Mouse (Mus musculus): ENCODE measurements around the gene Slc30a2. TPM values are rescaled to one million over a fixed set of nuclear protein-coding genes. Genes with fewer than 3 reads are reported as not detected.
"Not testable (repeated sequence)": the region's sequence is repeated elsewhere in the genome, so short reads cannot be mapped to it uniquely, and the experiment has no call there.

Gene Slc30a2
- polyA plus RNA-seq, 1 experiment from 2014 or later = 0.05 TPM

GRCm38 (mm10) chr4:134374306-134374705 lies 31.3 kb downstream of the Slc30a2 start:
- Histone ChIP-seq H3K4me1 (ENCODE audit: control insufficient read depth, insufficient read depth, low read length) (peaks cover 6% of the 10 kb centered on the region), H3K36me3 (ENCODE audit: control insufficient read depth, insufficient read depth, low read length) (no peaks in the 10 kb centered on the region), H3K27me3 (replicated peaks; ENCODE audit: control insufficient read depth, insufficient read depth, low read length) (peaks cover 29% of the 10 kb centered on the region), H3K27ac (ENCODE audit: low read depth, low read length) (no peak overlapping the region), H3K4me2 (ENCODE audit: low read length) (no peak overlapping the region), H3K9me3 (replicated peaks; ENCODE audit: control insufficient read depth, low read length) (no peaks in the 10 kb centered on the region), H3K4me3 (ENCODE audit: low read depth, low read length) (no peak overlapping the region), H3K9ac (ENCODE audit: low read length) (no peak overlapping the region)
- 73% methylated on average over 1 of the region's 1 CpGs for WGBS
- DNase-seq (ENCODE audit: low spot score) (no peak), ATAC-seq (no peak)

GRCm38 (mm10) chr4:134378089-134378615 lies 35.2 kb downstream of the Slc30a2 start:
- ATAC-seq = no peak
- Histone ChIP-seq H3K9me3 (replicated peaks; ENCODE audit: control insufficient read depth, low read length) (no peaks in the 10 kb centered on the region), H3K36me3 (ENCODE audit: control insufficient read depth, insufficient read depth, low read length) (no peaks in the 10 kb centered on the region), H3K4me3 (ENCODE audit: low read depth, low read length) (no peak overlapping the region), H3K27me3 (replicated peaks; ENCODE audit: control insufficient read depth, insufficient read depth, low read length) (no peaks in the 10 kb centered on the region), H3K9ac (ENCODE audit: low read length) (no peak overlapping the region), H3K4me2 (ENCODE audit: low read length) (no peak overlapping the region), H3K4me1 (ENCODE audit: control insufficient read depth, insufficient read depth, low read length) (no peaks in the 10 kb centered on the region), H3K27ac (ENCODE audit: low read depth, low read length) (no peak overlapping the region)
- WGBS = 28% methylated on average over 10 of the region's 10 CpGs
- DNase-seq (ENCODE audit: low spot score) = no peak

- Histone ChIP-seq H3K4me2 (ENCODE audit: low read length) (no peak overlapping the region), H3K4me1 (ENCODE audit: control insufficient read depth, insufficient read depth, low read length) (no peaks in the 10 kb centered on the region), H3K4me3 (ENCODE audit: low read depth, low read length) (no peak overlapping the region), H3K27me3 (replicated peaks; ENCODE audit: control insufficient read depth, insufficient read depth, low read length) (no peaks in the 10 kb centered on the region), H3K27ac (ENCODE audit: low read depth, low read length) (no peak overlapping the region), H3K9me3 (replicated peaks; ENCODE audit: control insufficient read depth, low read length) (no peaks in the 10 kb centered on the region), H3K9ac (ENCODE audit: low read length) (no peak overlapping the region), H3K36me3 (ENCODE audit: control insufficient read depth, insufficient read depth, low read length) (no peaks in the 10 kb centered on the region)
- no peak for ATAC-seq
- DNase-seq (ENCODE audit: low spot score) = no peak
- 84% methylated on average over 8 of the region's 8 CpGs for whole genome bisulfite sequencing
These were observed 36.5 kb downstream of the Slc30a2 start for GRCm38 (mm10) chr4:134379510-134379909.

- H3K9ac ChIP-seq (ENCODE audit: low read length); H3K4me3 ChIP-seq (ENCODE audit: low read depth, low read length); DNase-seq (ENCODE audit: low spot score); H3K4me1 ChIP-seq (ENCODE audit: control insufficient read depth, insufficient read depth, low read length); ATAC-seq; H3K27ac ChIP-seq (ENCODE audit: low read depth, low read length); H3K27me3 ChIP-seq (replicated peaks; ENCODE audit: control insufficient read depth, insufficient read depth, low read length); H3K4me2 ChIP-seq (ENCODE audit: low read length); H3K36me3 ChIP-seq (ENCODE audit: control insufficient read depth, insufficient read depth, low read length); H3K9me3 ChIP-seq (replicated peaks; ENCODE audit: control insufficient read depth, low read length): not testable (repeated sequence)
- WGBS = 88% methylated on average over 2 of the region's 6 CpGs
These were observed 40.8 kb downstream of the Slc30a2 start, which contains the start of gene Extl1 for GRCm38 (mm10) chr4:134383750-134384149. Gene Extl1, minus strand, starts transcription at chr4:134383850.

- ATAC-seq (no peak), DNase-seq (ENCODE audit: low spot score) (no peak)
- Histone ChIP-seq H3K4me1 (ENCODE audit: control insufficient read depth, insufficient read depth, low read length) (no peaks in the 10 kb centered on the region), H3K9me3 (replicated peaks; ENCODE audit: control insufficient read depth, low read length) (no peaks in the 10 kb centered on the region), H3K27me3 (replicated peaks; ENCODE audit: control insufficient read depth, insufficient read depth, low read length) (no peaks in the 10 kb centered on the region), H3K27ac (ENCODE audit: low read depth, low read length) (no peak overlapping the region), H3K9ac (ENCODE audit: low read length) (no peak overlapping the region), H3K4me2 (ENCODE audit: low read length) (no peak overlapping the region), H3K4me3 (ENCODE audit: low read depth, low read length) (no peak overlapping the region), H3K36me3 (ENCODE audit: control insufficient read depth, insufficient read depth, low read length) (no peaks in the 10 kb centered on the region)
- 79% methylated on average over 6 of the region's 6 CpGs for WGBS
These were observed 44.3 kb downstream of the Slc30a2 start for GRCm38 (mm10) chr4:134387268-134387667.

GRCm38 (mm10) chr4:134388397-134388796 lies 45.4 kb downstream of the Slc30a2 start:
- 13% methylated on average over 5 of the region's 5 CpGs for WGBS
- no peak for ATAC-seq

GRCm38 (mm10) chr4:134391636-134392035 lies 48.7 kb downstream of the Slc30a2 start:
- Histone ChIP-seq H3K9me3 (replicated peaks; ENCODE audit: control insufficient read depth, low read length) (no peaks in the 10 kb centered on the region), H3K27ac (ENCODE audit: low read depth, low read length) (no peak overlapping the region), H3K27me3 (replicated peaks; ENCODE audit: control insufficient read depth, insufficient read depth, low read length) (no peaks in the 10 kb centered on the region), H3K4me2 (ENCODE audit: low read length) (no peak overlapping the region), H3K4me3 (ENCODE audit: low read depth, low read length) (no peak overlapping the region), H3K4me1 (ENCODE audit: control insufficient read depth, insufficient read depth, low read length) (no peaks in the 10 kb centered on the region), H3K36me3 (ENCODE audit: control insufficient read depth, insufficient read depth, low read length) (no peaks in the 10 kb centered on the region), H3K9ac (ENCODE audit: low read length) (no peak overlapping the region)
- 83% methylated on average over 1 of the region's 1 CpGs for WGBS
- DNase-seq (ENCODE audit: low spot score) = no peak
- no peak for ATAC-seq

More at GRCm38 (mm10) chr4:134388397-134388796, 45.4 kb downstream of the Slc30a2 start:
- Histone ChIP-seq H3K4me2 (ENCODE audit: low read length) (no peak overlapping the region), H3K27me3 (replicated peaks; ENCODE audit: control insufficient read depth, insufficient read depth, low read length) (no peaks in the 10 kb centered on the region), H3K36me3 (ENCODE audit: control insufficient read depth, insufficient read depth, low read length) (no peaks in the 10 kb centered on the region), H3K4me1 (ENCODE audit: control insufficient read depth, insufficient read depth, low read length) (no peaks in the 10 kb centered on the region), H3K4me3 (ENCODE audit: low read depth, low read length) (no peak overlapping the region), H3K27ac (ENCODE audit: low read depth, low read length) (no peak overlapping the region), H3K9me3 (replicated peaks; ENCODE audit: control insufficient read depth, low read length) (no peaks in the 10 kb centered on the region), H3K9ac (ENCODE audit: low read length) (no peak overlapping the region)
- peak; percentile 72 for DNase-seq (ENCODE audit: low spot score)

GRCm38 (mm10) chr4:134392595-134392994 lies 49.6 kb downstream of the Slc30a2 start:
- Histone ChIP-seq H3K4me2 (ENCODE audit: low read length) (peak overlapping the region; percentile 12; the same call in 1 of the 2 replicates), H3K9ac (ENCODE audit: low read length) (no peak overlapping the region), H3K4me3 (ENCODE audit: low read depth, low read length) (no peak overlapping the region), H3K27ac (ENCODE audit: low read depth, low read length) (peak overlapping the region; percentile 27; the same call in 1 of the 2 replicates), H3K36me3 (ENCODE audit: control insufficient read depth, insufficient read depth, low read length) (no peaks in the 10 kb centered on the region), H3K4me1 (ENCODE audit: control insufficient read depth, insufficient read depth, low read length) (peaks cover 4% of the 10 kb centered on the region), H3K27me3 (replicated peaks; ENCODE audit: control insufficient read depth, insufficient read depth, low read length) (no peaks in the 10 kb centered on the region), H3K9me3 (replicated peaks; ENCODE audit: control insufficient read depth, low read length) (no peaks in the 10 kb centered on the region)
- ATAC-seq (no peak), DNase-seq (ENCODE audit: low spot score) (peak; percentile 82)
- 9% methylated on average over 8 of the region's 8 CpGs for WGBS

GRCm38 (mm10) chr4:134393026-134393425 lies 50.0 kb downstream of the Slc30a2 start:
- Histone ChIP-seq H3K36me3 (ENCODE audit: control insufficient read depth, insufficient read depth, low read length) (no peaks in the 10 kb centered on the region), H3K27me3 (replicated peaks; ENCODE audit: control insufficient read depth, insufficient read depth, low read length) (no peaks in the 10 kb centered on the region), H3K27ac (ENCODE audit: low read depth, low read length) (no peak overlapping the region), H3K9ac (ENCODE audit: low read length) (no peak overlapping the region), H3K4me1 (ENCODE audit: control insufficient read depth, insufficient read depth, low read length) (peaks cover 4% of the 10 kb centered on the region), H3K4me2 (ENCODE audit: low read length) (no peak overlapping the region), H3K4me3 (ENCODE audit: low read depth, low read length) (no peak overlapping the region), H3K9me3 (replicated peaks; ENCODE audit: control insufficient read depth, low read length) (no peaks in the 10 kb centered on the region)
- WGBS = 15% methylated on average over 12 of the region's 12 CpGs
- no peak for ATAC-seq
- DNase-seq (ENCODE audit: low spot score) = peak; percentile 69
